In genomic region chr3:96237335-96237903, GRCm38 (mm10) we compare ENCODE assay signal across 8 mouse cellular contexts. TPM values are rescaled to one million over a fixed set of nuclear protein-coding genes. Genes with fewer than 3 reads are reported as not detected.
DNase-seq lines count a peak whose midpoint lies in the region; ATAC-seq and TF ChIP-seq lines count a peak whose summit lies in the region.

No protein-coding gene starts in this region.

- peak overlapping the region; percentile 49 to 79; a peak in 3 of 4 replicates for H3K27ac ChIP-seq in heart, embryonic 14.5 days (replicated peaks in 1 of 2; ENCODE audit: control insufficient read depth in 1 of 2, insufficient read depth in 1 of 2, low read depth in 2 of 2, low read length in 2 of 2)
- H3K27ac ChIP-seq in bone marrow macrophage, adult 2 months (ENCODE audit: insufficient read depth, low read depth, low read length) = peak overlapping the region; percentile 69
- H3K27ac ChIP-seq in hindbrain, embryonic 16.5 days (ENCODE audit: low read depth, low read length) = no peak overlapping the region

- no peaks in the 10 kb centered on the region for H3K27me3 ChIP-seq in heart, embryonic 14.5 days (ENCODE audit: control insufficient read depth, insufficient read depth, low read length)
- H3K27me3 ChIP-seq in hindbrain, embryonic 16.5 days (replicated peaks; ENCODE audit: control insufficient read depth, insufficient read depth, low read length) = no peaks in the 10 kb centered on the region
- no peaks in the 10 kb centered on the region for H3K27me3 ChIP-seq in myocyte (ENCODE audit: control insufficient read depth, insufficient read depth, insufficient read length)

- ATAC-seq in heart, embryonic 14.5 days (ENCODE audit: insufficient number of reproducible peaks, insufficient read depth, low FRiP score, low read depth) = no peak
- ATAC-seq in hindbrain, embryonic 16.5 days = no peak
- no peak for ATAC-seq in cerebellum, adult (ENCODE audit: insufficient number of reproducible peaks, low FRiP score, low TSS enrichment)

- H3K36me3 ChIP-seq in heart, embryonic 14.5 days (ENCODE audit: control insufficient read depth, insufficient read depth, low read length) = no peaks in the 10 kb centered on the region
- no peaks in the 10 kb centered on the region for H3K36me3 ChIP-seq in hindbrain, embryonic 16.5 days (ENCODE audit: control insufficient read depth, insufficient read depth, low read length)
- H3K36me3 ChIP-seq in myocyte (ENCODE audit: control insufficient read depth, insufficient read depth) = no peaks in the 10 kb centered on the region

- peaks cover 4 to 18% of the 10 kb centered on the region in 2 experiments; a peak in 3 of 4 replicates for H3K4me1 ChIP-seq in heart, embryonic 14.5 days (ENCODE audit: control insufficient read depth in 2 of 2, insufficient read depth in 2 of 2, low read length in 2 of 2)
- peaks cover 16% of the 10 kb centered on the region for H3K4me1 ChIP-seq in bone marrow macrophage, adult 2 months (ENCODE audit: control insufficient read depth, insufficient read depth, low read length)
- H3K4me1 ChIP-seq in hindbrain, embryonic 16.5 days (ENCODE audit: control insufficient read depth, insufficient read depth, low read depth, low read length) = peaks cover 12% of the 10 kb centered on the region

- H3K9ac ChIP-seq in heart, embryonic 14.5 days (ENCODE audit: low read length) = peak overlapping the region; percentile 80
- H3K9ac ChIP-seq in hindbrain, embryonic 16.5 days (ENCODE audit: low read depth, low read length) = no peak overlapping the region

- no peaks in the 10 kb centered on the region for H3K79me2 ChIP-seq in myocyte (ENCODE audit: control insufficient read depth, insufficient read depth)

- TF ChIP-seq CTCF in bone marrow macrophage, adult 2 months (IDR thresholded peaks at IDR 0.05; ENCODE audit: low read depth, low read length) = no peak

- peak overlapping the region; percentile 73 for H3K4me2 ChIP-seq in heart, embryonic 14.5 days (ENCODE audit: low read length)
- peak overlapping the region; percentile 46 for H3K4me2 ChIP-seq in hindbrain, embryonic 16.5 days (ENCODE audit: low read length)
- peak overlapping the region; percentile 85 for H3K4me2 ChIP-seq in myocyte (ENCODE audit: low read depth)

- no peaks in the 10 kb centered on the region for H3K9me3 ChIP-seq in heart, embryonic 14.5 days (ENCODE audit: control insufficient read depth, low read length)
- no peaks in the 10 kb centered on the region for H3K9me3 ChIP-seq in hindbrain, embryonic 16.5 days (ENCODE audit: control insufficient read depth, low read length)

- WGBS in heart, embryonic 14.5 days = 24% methylated on average over 7 of the region's 7 CpGs
- WGBS in hindbrain, embryonic 16.5 days = 27% methylated on average over 7 of the region's 7 CpGs

- no peak for DNase-seq in heart, postnatal 4 days
- no peak for DNase-seq in cerebellum, postnatal 10 days
- no peak for DNase-seq in thymus, postnatal 14 days

- no peak overlapping the region for H3ac ChIP-seq in myocyte (ENCODE audit: control insufficient read depth, insufficient read length)

- H3K4me3 ChIP-seq in heart, embryonic 14.5 days (ENCODE audit: control insufficient read depth in 1 of 2, insufficient read depth in 1 of 2, low read depth in 1 of 2, low read length in 2 of 2) = peak overlapping the region; percentile 42 to 49
- H3K4me3 ChIP-seq in bone marrow macrophage, adult 2 months (ENCODE audit: insufficient read depth, low read length) = peak overlapping the region; percentile 57
- H3K4me3 ChIP-seq in hindbrain, embryonic 16.5 days (ENCODE audit: low read length) = peak overlapping the region; percentile 28
- H3K4me3 ChIP-seq in myocyte = peak overlapping the region; percentile 31

- no peak for TF ChIP-seq POLR2A in bone marrow macrophage, adult 2 months (IDR thresholded peaks at IDR 0.05; ENCODE audit: borderline replicate concordance, low read depth, low read length)
- TF ChIP-seq POLR2A in myocyte (IDR thresholded peaks at IDR 0.05; ENCODE audit: insufficient read length, low read depth) = peak; percentile 22

TF ChIP-seq in myocyte, 11 proteins besides CTCF, POLR2A, EP300 and RAD21:
- TF ChIP-seq MYOD1 (IDR thresholded peaks at IDR 0.05; ENCODE audit: control insufficient read depth in 1 of 3, insufficient read length in 2 of 3, low read depth in 2 of 3) (no peak), REST (IDR thresholded peaks at IDR 0.05; ENCODE audit: insufficient read depth, insufficient read length) (no peak), E2F4 (IDR thresholded peaks at IDR 0.05; ENCODE audit: insufficient read depth) (no peak), SRF (IDR thresholded peaks at IDR 0.05; ENCODE audit: control insufficient read depth, insufficient read length, low read depth) (no peak), POLR2AphosphoS2 (IDR thresholded peaks at IDR 0.05; ENCODE audit: insufficient read length, low read depth) (peak; percentile 15), USF1 (IDR thresholded peaks at IDR 0.05; ENCODE audit: low read depth) (no peak), CEBPB (IDR thresholded peaks at IDR 0.05; ENCODE audit: insufficient read depth, poor library complexity, severe bottlenecking) (no peak)

RNA-seq across cellular contexts. Expression of gene Hist2h3c2, which starts 1.5 kb away (rescaled TPM):
- polyA plus RNA-seq in heart, embryonic 14.5 days (2014; fragmentation: Nextera tagmentation; extraction: Ambion mirVana) = 3.2 and 6.4 TPM in 2 replicates
- 100 to 1,000 TPM; 209 to 211 TPM for total RNA-seq in heart, postnatal 4 days (2021)
- polyA plus RNA-seq in bone marrow macrophage, adult 2 months (2012; ENCODE audit: insufficient read depth, insufficient read length, missing spikeins) = 2.4 and 13.5 TPM in 2 replicates
- polyA plus RNA-seq in hindbrain, embryonic 16.5 days (2015; fragmentation: Nextera tagmentation; extraction: Ambion mirVana) = 0.70 and 1.1 TPM in 2 replicates
- polyA plus RNA-seq in myocyte (2012; fragmentation: generic; extraction: Trizol) = 22.7 TPM

RNA-seq across cellular contexts. Expression of gene Hist2h2aa2, which starts 2.7 kb away (rescaled TPM):
- 34.6 and 35.8 TPM in 2 replicates for polyA plus RNA-seq in heart, embryonic 14.5 days (2014; fragmentation: Nextera tagmentation; extraction: Ambion mirVana)
- 1,000 to 10,000 TPM; 1,222 to 1,254 TPM for total RNA-seq in heart, postnatal 4 days (2021)
- 14.5 and 22.9 TPM in 2 replicates for polyA plus RNA-seq in bone marrow macrophage, adult 2 months (2012; ENCODE audit: insufficient read depth, insufficient read length, missing spikeins)
- polyA plus RNA-seq in hindbrain, embryonic 16.5 days (2015; fragmentation: Nextera tagmentation; extraction: Ambion mirVana) = 31.6 and 34.2 TPM in 2 replicates
- 103 TPM for polyA plus RNA-seq in myocyte (2012; fragmentation: generic; extraction: Trizol)

RNA-seq across cellular contexts. Expression of gene Hist2h2aa1, which starts 7.9 kb away (rescaled TPM):
- 22.5 and 26.3 TPM in 2 replicates for polyA plus RNA-seq in heart, embryonic 14.5 days (2014; fragmentation: Nextera tagmentation; extraction: Ambion mirVana)
- 10 to 100 TPM; 26.8 to 30.1 TPM for total RNA-seq in heart, postnatal 4 days (2021)
- polyA plus RNA-seq in bone marrow macrophage, adult 2 months (2012; ENCODE audit: insufficient read depth, insufficient read length, missing spikeins) = not detected in 2 replicates
- 6.1 and 9.9 TPM in 2 replicates for polyA plus RNA-seq in hindbrain, embryonic 16.5 days (2015; fragmentation: Nextera tagmentation; extraction: Ambion mirVana)
- not detected for polyA plus RNA-seq in myocyte (2012; fragmentation: generic; extraction: Trizol)

RNA-seq across cellular contexts. Expression of gene Hist2h3c1, which starts 9.1 kb away (rescaled TPM):
- 1.2 TPM in 1 of 2 replicates, not detected in the other for polyA plus RNA-seq in heart, embryonic 14.5 days (2014; fragmentation: Nextera tagmentation; extraction: Ambion mirVana)
- total RNA-seq in heart, postnatal 4 days (2021) = under 1 TPM; 0.16 to 0.81 TPM
- 4.9 and 7.4 TPM in 2 replicates for polyA plus RNA-seq in bone marrow macrophage, adult 2 months (2012; ENCODE audit: insufficient read depth, insufficient read length, missing spikeins)
- 0.21 and 0.47 TPM in 2 replicates for polyA plus RNA-seq in hindbrain, embryonic 16.5 days (2015; fragmentation: Nextera tagmentation; extraction: Ambion mirVana)
- not detected for polyA plus RNA-seq in myocyte (2012; fragmentation: generic; extraction: Trizol)

RNA-seq across cellular contexts. Expression of gene Hist2h2be, which starts 16.5 kb away (rescaled TPM):
- 6.8 and 7.6 TPM in 2 replicates for polyA plus RNA-seq in heart, embryonic 14.5 days (2014; fragmentation: Nextera tagmentation; extraction: Ambion mirVana)
- 1 to 10 TPM; 5.7 to 5.8 TPM for total RNA-seq in heart, postnatal 4 days (2021)
- polyA plus RNA-seq in bone marrow macrophage, adult 2 months (2012; ENCODE audit: insufficient read depth, insufficient read length, missing spikeins) = 13.0 and 13.9 TPM in 2 replicates
- 4.9 and 5.5 TPM in 2 replicates for polyA plus RNA-seq in hindbrain, embryonic 16.5 days (2015; fragmentation: Nextera tagmentation; extraction: Ambion mirVana)
- polyA plus RNA-seq in myocyte (2012; fragmentation: generic; extraction: Trizol) = 2.2 TPM
